Mouse (Mus musculus): ENCODE measurements around the gene Cacna2d2.

Cacna2d2 gene

DNA sequence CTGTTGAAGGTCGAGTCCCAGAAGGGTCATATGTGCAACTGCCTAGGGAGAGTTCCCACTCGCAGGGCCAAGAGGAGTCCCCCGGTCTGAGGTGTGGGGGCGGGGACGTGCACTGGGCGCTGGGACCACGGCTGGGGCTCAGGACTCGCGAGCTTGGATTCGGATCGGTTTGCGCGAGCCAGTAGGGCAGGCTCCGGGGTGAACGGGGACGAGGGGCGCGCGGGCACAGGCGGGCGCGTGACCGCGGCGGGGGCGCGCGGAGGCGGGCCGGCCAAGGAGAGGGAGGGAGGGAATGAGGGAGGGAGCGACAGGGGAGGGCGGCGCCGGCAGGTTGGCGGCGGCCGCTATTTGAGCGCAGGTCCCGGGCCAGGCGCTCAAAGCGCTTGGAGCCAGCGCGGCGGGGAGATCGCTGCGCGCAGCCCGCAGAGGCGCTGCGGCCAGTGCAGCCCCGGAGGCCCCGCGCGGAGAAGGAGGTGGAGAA is at the start of gene Cacna2d2:
Gene Cacna2d2 (plus strand): TSS at position 122 of the 481 bp plus-strand sequence.
- ATAC-seq (ENCODE audit: low TSS enrichment) = peak; percentile 56

DNA sequence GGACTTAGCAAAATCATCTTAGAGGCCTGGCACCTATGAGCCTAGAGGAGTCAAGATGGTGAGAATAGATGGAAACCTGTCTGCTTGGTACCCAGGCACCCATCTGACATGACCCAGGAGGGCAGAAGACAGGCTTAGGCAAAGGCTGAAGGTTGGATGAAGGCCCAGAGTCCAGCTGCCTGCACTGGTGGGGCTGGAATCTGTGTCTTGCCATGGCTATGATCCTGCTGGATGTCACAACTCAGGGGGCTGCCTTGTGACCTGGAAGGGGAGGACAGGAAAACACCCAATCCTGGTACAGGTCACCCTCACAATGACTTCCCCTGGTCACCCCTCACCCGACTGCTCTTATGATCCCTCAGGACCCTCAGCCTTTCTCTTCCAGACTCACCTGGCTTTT is 44.6 kb upstream of the Cacna2d2 start:
- no peak for ATAC-seq (ENCODE audit: low TSS enrichment)

DNA sequence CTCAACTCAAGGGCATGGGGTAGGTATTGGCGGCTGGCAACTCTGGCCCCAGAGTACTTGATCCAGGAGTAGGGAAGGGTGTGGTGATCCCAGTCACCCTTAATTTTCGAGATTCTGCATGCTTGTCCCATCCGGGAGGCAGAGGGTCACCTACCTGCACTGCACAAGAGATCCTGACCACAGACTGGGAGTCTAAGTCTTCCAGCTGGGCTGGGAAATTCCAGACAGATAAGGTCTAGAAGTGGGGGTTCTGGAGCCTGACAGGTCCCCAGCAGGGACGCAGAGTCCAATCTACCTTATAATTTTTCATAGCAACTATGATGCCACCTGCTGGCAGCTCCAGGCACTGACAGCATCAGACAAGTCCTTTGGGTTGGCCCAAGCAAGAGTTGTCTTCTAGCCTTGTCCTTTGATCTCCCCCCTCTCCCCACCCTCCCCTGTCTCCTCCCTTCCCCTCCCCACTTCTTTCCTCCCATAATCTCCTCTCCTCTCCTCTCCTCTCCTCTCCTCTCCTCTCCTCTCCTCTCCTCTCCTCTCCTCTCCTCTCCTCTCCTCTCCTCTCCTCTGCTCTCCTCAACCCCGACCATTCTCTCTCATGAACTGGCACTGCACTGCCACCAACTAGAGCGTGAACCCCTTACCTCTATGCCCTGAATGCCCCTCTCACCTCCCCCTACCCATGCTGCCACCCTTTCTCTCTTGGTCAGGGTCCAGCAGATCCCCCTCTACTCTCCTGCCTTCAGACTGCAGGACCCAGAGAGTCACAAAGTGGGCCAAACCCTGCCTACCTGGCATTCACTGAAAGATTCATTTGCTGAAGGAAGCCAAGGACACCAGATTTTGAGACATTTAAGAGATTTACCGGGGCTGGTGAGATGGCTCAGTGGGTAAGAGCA is 43.3 kb upstream of the Cacna2d2 start:
- peak; percentile 68 for ATAC-seq (ENCODE audit: low TSS enrichment)

DNA sequence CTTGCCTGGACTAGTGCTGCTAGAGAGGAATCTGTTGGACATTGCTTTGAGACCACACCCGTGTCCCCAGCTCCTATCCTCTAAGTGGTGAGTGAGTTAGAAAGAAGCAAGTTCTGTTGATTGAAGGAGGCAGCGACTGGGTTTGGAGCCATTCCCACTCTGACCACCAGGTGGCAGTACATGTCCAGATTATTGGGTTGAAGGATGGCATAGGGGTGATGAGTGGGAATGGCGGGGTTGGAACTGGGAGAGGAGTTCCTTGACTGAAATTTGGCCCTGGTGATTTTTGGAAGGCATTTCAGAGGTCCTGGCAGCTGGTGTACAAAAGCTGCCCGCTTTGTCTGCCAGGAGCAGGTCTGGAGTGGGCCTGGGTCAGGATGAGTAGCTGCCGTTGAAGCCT is 41.8 kb upstream of the Cacna2d2 start:
- peak; percentile 51; the same call in 1 of the 2 replicates for ATAC-seq (ENCODE audit: low TSS enrichment)

DNA sequence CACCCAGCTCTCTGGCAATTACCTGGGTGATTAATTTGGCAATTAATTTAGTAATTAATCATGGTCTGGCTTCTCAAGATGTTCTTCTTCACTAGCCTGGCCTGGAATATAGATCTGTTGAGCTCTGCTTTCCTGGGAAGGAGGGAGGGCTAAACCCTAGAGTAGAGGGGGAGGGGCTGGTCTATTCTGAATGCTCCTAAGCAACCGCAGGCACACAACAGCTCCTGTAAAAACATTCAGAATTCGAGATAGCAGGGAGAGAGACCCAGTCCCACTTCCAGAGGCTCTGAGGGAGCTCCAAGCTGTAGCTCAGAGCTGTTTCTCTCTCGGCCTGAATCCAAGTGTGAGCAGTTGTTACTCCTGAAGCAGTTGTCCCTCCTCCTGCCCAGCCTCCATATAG is 38.4 kb upstream of the Cacna2d2 start:
- ATAC-seq (ENCODE audit: low TSS enrichment) = no peak

DNA sequence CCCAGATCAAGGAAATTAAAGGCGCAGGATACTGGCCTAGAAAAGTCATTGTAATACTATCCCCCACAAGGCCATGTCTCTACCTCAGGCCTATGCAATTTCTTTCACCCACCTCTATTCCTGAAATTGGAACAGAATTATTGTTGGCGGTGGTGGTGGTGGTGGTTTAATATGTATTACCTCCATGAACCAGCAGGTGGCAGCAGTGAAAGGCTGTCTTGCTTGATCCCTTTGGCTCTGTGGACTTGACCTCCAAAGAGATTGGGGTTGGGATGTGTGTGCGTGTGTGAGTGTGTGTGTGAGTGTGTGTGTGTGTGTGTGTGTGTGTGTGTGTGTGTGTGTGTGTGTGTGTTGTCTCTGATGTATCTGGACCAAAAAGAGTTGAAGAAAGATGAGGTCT is 32.8 kb upstream of the Cacna2d2 start:
- no peak; the same call in 1 of the 2 replicates for ATAC-seq (ENCODE audit: low TSS enrichment)

DNA sequence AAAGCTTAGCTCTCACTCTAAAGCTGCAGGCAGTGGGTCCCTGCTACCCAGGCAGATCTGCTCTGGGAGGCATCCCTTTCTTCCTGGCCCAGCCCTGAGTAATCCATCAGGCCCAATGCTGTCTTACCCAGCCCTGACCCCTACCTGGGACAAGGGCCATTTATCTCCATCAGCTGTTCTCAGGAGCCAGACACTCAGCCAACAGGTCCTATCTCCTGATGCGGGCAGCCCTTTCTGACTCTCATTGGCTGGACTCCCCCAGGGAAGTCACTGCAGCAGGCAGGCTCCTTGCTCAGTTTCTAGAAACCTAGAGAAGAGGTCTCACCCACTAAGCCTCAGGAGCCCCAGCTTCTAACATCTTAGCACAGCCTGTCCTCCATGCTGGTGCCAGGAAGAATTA is 31.1 kb upstream of the Cacna2d2 start:
- no peak for ATAC-seq (ENCODE audit: low TSS enrichment)

DNA sequence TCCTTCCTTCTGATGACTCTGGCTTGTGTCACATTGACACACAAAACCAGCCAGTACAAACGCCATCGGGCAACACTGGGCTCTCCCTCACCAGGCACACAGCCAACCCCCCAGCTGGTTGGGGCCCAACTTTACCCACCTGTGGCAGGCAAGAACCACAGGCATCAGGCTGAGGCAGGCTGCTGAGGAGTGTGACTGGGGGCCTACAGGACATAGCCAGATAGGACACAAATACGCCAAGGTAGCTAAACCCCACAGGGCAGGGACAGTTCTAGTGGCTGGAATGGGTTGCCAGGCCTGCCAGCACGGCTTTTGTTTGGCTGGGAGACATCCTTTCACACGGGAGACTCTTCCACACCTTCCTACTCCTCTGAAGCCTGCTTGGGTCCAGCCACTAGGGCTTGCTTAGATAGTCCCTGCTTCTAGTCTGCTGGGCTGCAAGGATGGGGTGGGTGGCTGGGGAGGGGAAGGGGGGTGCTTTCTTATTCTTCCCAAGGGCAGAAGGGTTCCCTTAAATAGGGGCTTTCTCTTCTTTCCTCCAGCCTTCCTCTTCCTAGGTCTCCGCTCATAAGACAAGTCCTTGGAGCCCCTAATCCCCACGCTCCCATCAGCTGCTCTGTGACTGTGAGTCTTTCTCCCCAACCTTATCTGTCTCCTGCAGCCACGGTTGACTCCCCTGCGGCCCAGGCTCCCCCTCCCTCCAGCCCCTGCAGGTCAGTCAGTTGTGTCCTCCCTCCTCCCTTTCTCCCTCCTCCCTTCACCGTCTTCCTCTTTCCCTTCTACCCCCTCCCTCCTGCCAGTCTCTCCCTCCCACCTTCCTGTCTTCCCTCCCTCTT is 29.9 kb upstream of the Cacna2d2 start:
- no peak for ATAC-seq (ENCODE audit: low TSS enrichment)

DNA sequence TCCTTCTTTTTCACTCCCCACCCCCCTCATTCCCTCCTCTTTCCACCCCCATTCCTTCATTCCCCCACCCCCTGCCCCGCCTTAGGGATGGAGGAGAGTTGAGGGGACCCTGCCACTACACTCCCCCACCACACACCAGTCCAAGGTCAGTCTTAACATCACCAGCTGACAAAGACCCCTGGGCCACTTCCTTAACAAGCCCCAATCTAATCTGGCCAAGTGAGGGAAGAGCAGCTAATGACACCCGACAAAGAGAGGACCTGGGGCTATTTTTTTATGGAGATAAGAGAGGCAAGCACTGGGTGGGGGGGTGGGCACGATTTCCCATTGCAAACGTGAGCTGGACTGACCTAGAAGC is 29.3 kb upstream of the Cacna2d2 start:
- no peak for ATAC-seq (ENCODE audit: low TSS enrichment)

DNA sequence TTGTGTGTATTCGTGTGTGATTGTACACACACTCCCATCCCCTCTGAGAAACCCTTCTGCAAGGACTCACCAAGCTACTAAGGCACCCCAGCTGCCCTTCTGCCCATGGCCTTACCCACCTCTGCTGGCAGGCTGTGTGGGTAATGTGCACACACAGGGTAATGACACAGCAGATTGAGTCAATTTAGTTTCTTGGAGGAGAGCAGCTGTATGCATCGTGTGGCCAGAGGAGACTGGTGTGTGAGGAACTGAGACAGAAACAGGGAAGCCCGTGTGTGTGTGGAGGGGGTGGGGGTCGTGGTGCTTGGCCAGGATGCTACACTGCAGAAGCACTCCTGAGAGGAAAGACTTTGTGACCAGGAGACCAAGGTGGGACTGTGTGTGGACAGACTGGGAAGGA is 27.0 kb upstream of the Cacna2d2 start:
- no peak for ATAC-seq (ENCODE audit: low TSS enrichment)

DNA sequence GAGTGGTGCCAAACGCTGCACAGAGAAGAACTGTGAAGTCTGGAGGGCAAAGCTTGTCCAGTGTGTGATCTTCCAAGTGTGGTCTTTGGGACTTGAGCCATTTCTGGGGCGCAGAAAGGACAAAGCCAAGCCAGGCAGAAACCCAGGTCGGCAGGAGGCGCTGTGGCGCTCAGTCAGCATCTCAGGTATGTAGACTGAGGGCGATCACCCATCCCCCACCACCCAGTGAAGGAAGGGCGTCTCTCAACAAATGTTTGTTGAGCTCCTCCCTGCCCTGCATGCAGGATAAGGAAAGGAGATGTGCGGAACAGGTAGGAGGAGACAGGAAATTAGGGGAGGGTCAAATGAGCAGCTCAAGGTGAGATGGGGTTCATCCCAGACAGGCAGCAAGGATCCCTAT is 24.8 kb upstream of the Cacna2d2 start:
- ATAC-seq (ENCODE audit: low TSS enrichment) = no peak

DNA sequence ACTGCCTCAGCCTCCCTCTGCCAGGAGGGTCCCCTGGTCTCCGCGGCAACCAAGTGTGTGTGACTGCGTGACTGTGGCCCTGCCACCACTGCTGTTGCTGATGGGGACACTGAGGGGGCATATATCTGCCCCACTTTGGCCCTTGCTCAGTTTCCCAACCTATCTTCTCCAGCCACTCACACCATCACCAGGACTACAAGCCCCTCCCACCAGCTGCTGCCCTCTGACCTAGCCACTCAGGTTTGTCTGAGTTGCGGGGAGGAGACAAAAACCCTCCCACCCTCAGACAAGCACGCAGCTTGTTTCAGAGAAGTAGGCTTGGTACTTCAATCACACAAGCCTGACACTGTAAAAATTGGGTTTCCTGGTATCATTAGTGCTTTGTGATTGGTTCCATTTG is 24.0 kb upstream of the Cacna2d2 start:
- no peak for ATAC-seq (ENCODE audit: low TSS enrichment)

DNA sequence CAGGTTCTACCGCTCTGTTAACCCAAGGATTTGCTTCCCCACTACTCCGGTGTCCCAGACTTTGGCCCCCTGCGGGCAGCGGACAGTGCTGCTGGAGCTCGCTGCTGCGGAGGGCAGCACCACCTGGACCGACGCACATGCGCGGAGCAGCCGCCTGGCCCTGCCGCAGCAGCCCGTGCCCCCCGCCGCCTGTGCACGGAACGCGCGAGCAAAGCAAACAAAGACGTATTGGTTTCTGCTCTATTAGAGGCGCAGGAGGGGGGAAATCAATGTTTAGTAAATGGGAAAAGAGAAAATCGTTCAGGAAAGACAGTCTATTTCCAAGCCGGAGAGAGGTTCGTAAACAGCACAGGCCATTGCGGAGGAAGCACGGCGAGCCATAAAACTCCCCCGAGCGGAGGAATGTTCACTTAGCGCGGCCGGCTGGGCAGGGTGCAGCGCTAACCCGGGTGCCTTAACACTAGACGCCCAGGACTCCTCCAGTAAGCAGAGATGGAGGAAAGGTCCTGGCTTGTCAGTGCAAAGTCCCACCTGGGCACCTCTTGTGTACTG is 21.4 kb upstream of the Cacna2d2 start:
- ATAC-seq (ENCODE audit: low TSS enrichment) = peak; percentile 72; the same call in 1 of the 2 replicates

DNA sequence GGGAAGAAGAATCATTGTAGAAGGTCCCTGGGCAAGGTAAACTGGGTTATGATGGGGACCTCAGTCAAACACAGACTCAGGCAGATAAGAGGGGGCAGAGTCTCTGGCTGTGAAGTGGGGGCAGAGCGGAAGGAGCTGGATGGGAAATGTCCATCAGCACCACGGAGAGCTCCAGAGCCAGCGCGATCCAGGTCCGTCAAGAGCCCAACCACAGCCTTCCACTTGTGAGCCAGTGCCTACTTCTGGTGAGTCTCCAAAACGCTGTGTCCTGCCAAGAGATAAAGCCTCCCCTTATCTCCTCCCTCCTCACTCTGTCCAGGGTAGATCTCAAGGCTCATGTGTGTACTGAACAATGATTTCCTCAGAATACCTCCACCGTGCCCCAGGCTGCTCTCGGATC is 17.7 kb upstream of the Cacna2d2 start:
- ATAC-seq (ENCODE audit: low TSS enrichment) = no peak

DNA sequence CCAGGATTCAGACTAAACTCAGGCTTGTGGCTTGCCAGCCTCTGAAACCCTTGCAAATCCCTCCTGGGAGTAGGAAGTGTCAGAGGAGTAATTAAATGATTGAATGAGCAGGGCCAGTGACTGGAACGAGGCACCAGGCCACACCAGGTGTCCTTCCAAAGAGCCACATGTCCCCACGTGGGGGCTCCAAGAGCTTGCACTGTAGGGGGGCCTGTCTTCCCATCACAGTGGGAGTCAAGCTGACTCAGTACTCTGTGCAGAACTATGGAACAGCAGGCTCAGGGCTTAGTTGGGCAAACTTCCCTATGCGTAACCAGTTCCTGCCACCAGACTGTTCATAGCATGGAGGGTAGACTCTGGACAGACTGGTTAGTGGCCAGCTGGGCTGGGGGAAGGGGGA is 15.0 kb upstream of the Cacna2d2 start:
- no peak for ATAC-seq (ENCODE audit: low TSS enrichment)

DNA sequence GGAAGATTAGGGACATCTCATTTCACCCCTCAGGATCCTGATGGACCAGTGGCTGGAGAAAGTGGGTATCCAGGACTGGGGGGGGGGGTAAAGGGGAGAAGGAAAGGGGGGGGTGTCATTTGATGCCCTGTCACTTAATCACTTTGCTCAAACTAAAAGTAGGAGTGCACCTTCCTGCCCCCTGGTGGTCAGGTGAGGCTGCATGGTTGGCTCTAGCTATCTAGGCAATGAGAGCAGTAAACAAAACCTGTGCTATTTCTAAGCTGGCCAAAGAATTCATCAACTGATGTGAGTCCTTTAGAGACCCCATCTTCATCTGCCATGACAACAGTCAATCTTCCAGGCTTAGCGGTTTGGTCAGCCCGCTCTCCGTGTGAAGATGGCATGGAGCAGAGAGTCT is 12.7 kb upstream of the Cacna2d2 start:
- no peak for ATAC-seq (ENCODE audit: low TSS enrichment)

DNA sequence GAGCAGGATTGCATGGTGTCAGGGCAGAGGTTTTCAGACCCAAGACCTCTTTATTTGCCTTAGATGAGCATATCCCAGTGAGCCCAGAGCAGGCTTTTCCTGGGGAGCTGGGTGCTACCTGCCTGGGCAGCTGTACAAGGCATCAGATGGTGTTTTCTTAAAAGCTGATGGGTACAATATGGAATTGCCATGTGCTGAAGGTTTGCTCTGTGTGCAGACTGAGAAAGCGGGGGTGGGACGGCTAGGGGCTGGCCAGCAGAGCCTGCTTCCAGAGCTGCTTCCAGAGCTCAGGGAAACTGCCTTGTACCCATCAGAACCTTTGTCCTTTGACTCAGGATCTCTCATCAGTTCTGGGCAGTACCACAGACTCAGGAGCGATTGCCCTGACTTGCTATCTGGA is 11.7 kb upstream of the Cacna2d2 start:
- ATAC-seq (ENCODE audit: low TSS enrichment) = no peak

DNA sequence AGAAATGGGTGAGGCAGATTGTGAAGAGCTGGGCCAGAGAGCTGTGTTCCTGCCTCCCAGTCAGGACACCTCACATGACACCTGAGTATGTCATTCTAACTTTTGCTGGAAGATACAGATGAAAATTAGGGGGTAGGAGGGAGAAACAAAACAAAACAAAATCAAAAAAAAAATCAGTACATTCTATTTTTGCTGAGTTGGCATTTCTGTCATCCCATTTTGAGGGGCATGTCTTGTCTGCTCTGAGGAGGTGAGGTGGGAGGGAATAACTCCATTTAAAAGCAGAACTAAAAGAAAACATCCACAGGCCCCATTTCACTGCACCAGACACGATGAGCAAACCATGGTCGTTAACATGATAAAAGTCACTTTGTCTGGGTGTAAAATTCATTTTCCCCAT is 11.1 kb upstream of the Cacna2d2 start:
- no peak for ATAC-seq (ENCODE audit: low TSS enrichment)

DNA sequence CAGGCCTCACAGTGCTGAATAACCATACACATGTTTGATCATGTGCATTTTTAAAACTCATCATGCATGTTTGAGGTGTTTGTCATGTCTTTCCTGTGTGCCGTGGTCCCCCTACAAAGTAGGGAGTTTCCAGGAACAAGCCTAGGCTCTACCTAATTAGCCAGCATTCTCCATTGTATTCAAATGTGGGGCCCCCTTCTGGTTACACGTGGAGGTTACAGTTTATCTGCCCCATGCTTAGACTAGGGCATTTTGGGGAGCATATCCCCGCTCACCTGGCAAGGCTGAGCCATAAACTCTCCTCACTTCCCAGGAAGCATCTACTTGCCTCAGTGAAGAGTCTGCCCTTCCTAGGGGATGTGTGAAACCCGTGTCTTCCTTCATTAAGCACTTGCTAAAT is 3.0 kb upstream of the Cacna2d2 start:
- ATAC-seq (ENCODE audit: low TSS enrichment) = no peak

DNA sequence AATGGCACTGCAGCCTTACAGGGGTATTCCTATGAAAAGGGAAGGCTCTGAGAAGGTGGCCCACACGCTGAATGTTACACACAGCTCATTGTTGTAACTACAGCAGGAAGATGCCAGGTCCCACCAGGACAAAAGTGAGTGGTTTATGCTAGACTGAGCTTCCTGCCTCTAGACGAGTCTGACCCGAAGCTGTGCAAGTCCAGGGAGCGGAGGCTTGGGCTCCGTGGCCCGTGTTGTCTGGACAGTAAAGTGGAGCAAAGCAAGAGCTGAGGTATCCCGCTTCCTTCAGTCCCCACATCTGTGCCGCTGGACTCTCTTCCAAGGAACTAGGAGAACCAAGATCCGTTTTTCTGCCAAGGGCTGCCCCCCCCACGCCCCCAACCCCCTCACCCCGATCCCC is 444 bp upstream of the Cacna2d2 start:
- no peak for ATAC-seq (ENCODE audit: low TSS enrichment)

DNA sequence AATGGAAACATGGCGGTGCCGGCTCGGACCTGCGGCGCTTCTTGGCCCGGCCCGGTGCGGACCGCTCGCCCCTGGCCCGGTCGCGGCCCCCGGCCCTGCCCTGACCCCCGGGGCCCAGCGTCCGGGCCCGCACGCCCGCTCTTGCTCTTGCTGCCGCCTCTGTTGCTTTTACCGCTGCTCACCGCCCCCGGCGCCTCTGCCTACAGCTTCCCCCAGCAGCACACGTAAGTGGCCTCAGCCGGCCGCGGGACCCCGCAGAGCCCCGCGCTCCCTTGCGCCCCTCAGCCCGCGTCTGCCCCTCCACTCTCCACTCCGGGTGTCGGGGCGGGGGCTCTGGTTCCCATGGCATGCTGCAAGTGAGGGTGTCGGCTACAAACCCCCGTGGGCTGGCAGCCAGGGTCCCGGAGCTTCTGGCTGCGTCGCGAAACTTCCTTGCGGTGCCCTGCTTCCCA is 674 bp downstream of the Cacna2d2 start:
- ATAC-seq (ENCODE audit: low TSS enrichment) = no peak

DNA sequence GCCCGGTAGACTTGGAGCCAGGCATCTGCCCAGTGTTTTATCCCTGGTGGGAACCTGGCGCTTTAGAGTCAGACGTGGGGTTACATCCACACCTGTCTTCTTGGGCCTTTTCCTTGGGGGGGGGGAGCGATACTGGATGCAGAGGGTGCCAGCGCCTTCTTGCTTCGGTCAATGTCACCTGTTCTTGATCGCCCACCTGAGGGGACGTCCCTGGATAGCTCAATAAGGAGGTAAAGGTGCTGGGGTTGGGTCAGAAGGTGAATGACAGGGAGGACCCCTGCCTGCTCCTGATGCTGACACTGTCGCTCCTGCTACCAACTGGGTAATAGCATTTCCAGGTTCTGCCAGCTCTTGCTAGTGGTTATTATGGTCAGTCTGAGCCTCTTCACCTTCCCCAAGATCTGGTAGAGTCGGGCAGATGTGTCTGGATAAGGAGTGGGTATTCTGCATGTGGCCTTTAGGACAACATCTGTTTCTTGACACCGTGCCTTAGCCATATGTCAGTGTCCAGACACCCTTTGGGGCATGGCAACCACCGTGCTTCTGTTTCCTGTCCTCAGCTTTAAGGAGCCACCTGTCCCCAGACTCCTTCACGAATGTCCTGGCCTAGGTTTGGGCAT is 1.4 kb downstream of the Cacna2d2 start:
- no peak for ATAC-seq (ENCODE audit: low TSS enrichment)
